Mouse (Mus musculus) intestine, embryonic 14.5 days (tissue): ENCODE measurements around the gene Olfr323. TPM values are rescaled to one million over a fixed set of nuclear protein-coding genes. Genes with fewer than 3 reads are reported as not detected.

ENCODE experiments used
- ATAC-seq: fragments of 200-750 bp; cut with Nextera tagmentation; replicated peaks from 2 replicates; pipeline ENCODE4 v1.8.0; 2017; ENCODE audit warnings: low read depth, moderate number of reproducible peaks, moderate TSS enrichment, moderate library complexity; ENCODE audit not compliant: low FRiP score, low TSS enrichment
- DNase-seq: peaks from one replicate; pipeline ENCODE4 v3.0.0-alpha.2; 2018; ENCODE audit warnings: low spot score
- H3K27ac ChIP-seq: fragments of 300-500 bp; sonication (generic); 2 replicates; pipeline ENCODE4 v1.5.1; 2014; ENCODE audit warnings: low read depth, mild to moderate bottlenecking, control low read depth
- H3K27me3 ChIP-seq: fragments of 300-500 bp; sonication (generic); replicated peaks from 2 replicates; pipeline ENCODE4 v1.6.1; 2014; ENCODE audit warnings: low read length, control low read depth; ENCODE audit not compliant: control insufficient read depth, insufficient read depth
- H3K36me3 ChIP-seq: fragments of 300-500 bp; sonication (generic); 2 replicates; pipeline ENCODE4 v1.6.1; 2014; ENCODE audit warnings: low read length, control low read depth; ENCODE audit not compliant: control insufficient read depth, insufficient read depth
- H3K4me1 ChIP-seq: fragments of 300-500 bp; sonication (generic); replicated peaks from 2 replicates; pipeline ENCODE4 v1.6.1; 2014; ENCODE audit warnings: low read length, control low read depth, mixed read lengths; ENCODE audit not compliant: control insufficient read depth, insufficient read depth
- H3K4me2 ChIP-seq: fragments of 300-500 bp; sonication (generic); 2 replicates; pipeline ENCODE4 v1.6.1; 2014; ENCODE audit warnings: low read length
- H3K4me3 ChIP-seq: fragments of 300-500 bp; sonication (generic); 2 replicates; pipeline ENCODE4 v1.5.1; 2014; ENCODE audit warnings: low read depth, low read length, control low read depth, mixed read lengths
- H3K9ac ChIP-seq: fragments of 300-500 bp; sonication (generic); 2 replicates; pipeline ENCODE4 v1.6.1; 2014; ENCODE audit warnings: mild to moderate bottlenecking, low read length
- H3K9me3 ChIP-seq: fragments of 300-500 bp; sonication (generic); 2 replicates; pipeline ENCODE4 v1.6.1; 2016; ENCODE audit warnings: low read length, control low read depth; ENCODE audit not compliant: control insufficient read depth
- WGBS: fragments of 180-500 bp; shearing (Covaris S2); extraction: QIAGEN DNeasy Blood & Tissue Kit; methylation state at CpG from one replicate; pipeline ENCODE4 v1.1.7; 2014; 5-methylcytosine and 5-hydroxymethylcytosine counted together
- polyA plus RNA-seq: library from polyadenylated mRNA; unstranded; fragments of >200 nt; fragmentation: Nextera tagmentation; extraction: Ambion mirVana; gene quantifications from 2 replicates; pipeline ENCODE4 v1.2.1, GENCODE M21; 2014

Olfr323 gene
- polyA plus RNA-seq, 1 experiment from 2014 or later = 0.12 TPM

GRCm38 (mm10) chr11:58614526-58614925, 15.8 kb downstream of the Olfr323 start:
- Histone ChIP-seq H3K9me3 (no peaks in the 10 kb centered on the region), H3K27me3 (no peaks in the 10 kb centered on the region), H3K4me3 (no peak overlapping the region), H3K4me1 (no peaks in the 10 kb centered on the region), H3K27ac (no peak overlapping the region), H3K36me3 (no peaks in the 10 kb centered on the region), H3K9ac (no peak overlapping the region), H3K4me2 (no peak overlapping the region)
- DNase-seq (no peak), ATAC-seq (no peak)

- DNase-seq = no peak
- 47% methylated on average over 3 of the region's 3 CpGs for WGBS
Observed at GRCm38 (mm10) chr11:58613359-58613758, 16.9 kb downstream of the Olfr323 start.

GRCm38 (mm10) chr11:58607030-58607429, 23.3 kb downstream of the Olfr323 start:
- Histone ChIP-seq H3K4me1 (no peaks in the 10 kb centered on the region), H3K27ac (no peak overlapping the region), H3K9ac (no peak overlapping the region), H3K27me3 (no peaks in the 10 kb centered on the region), H3K4me3 (no peak overlapping the region), H3K4me2 (no peak overlapping the region), H3K9me3 (no peaks in the 10 kb centered on the region), H3K36me3 (no peaks in the 10 kb centered on the region)
- ATAC-seq (no peak), DNase-seq (no peak)
- 81% methylated on average over 6 of the region's 6 CpGs for whole genome bisulfite sequencing

More at GRCm38 (mm10) chr11:58613359-58613758, 16.9 kb downstream of the Olfr323 start:
- Histone ChIP-seq H3K36me3 (no peaks in the 10 kb centered on the region), H3K9ac (no peak overlapping the region), H3K4me2 (no peak overlapping the region), H3K27ac (no peak overlapping the region), H3K4me1 (no peaks in the 10 kb centered on the region), H3K27me3 (no peaks in the 10 kb centered on the region), H3K4me3 (no peak overlapping the region), H3K9me3 (no peaks in the 10 kb centered on the region)
- 0 out of 2 replicates have a peak, but pooled peaks have one; percentile 50 for ATAC-seq

DNA sequence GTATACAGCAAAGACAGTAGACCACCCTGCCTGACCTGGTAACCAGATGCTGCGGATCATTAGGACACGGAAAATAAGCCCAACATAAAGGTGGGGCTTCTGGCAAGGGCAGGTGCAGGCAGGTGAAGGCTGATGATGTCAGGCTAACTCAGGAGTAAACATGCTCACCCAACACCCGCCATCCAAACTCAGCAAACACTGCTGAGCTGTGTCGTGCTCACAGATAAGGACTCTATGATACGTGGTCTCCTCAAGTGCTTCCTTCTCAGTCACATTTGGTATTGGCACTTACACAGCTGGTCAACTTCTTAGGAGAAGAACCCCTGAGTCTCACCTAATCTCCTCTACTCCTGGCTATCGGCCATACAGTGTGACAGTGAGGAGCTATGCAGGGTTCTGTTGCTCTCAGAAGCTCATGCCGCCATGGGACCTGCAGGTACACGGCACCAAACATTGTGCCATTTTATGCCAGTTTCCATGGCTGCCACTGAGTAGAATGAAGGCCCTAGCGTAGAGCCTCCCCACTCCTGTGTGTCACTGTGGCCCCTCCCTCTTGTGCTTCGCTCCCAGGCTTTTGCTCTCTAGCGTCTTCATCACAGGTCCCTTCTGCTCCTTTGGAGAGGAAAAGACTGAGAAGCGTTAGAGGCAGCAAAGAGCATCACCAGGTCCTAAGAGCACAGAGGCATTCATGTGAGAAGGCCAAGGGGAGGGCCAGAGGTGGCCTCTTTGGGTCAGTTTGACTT, 24.0 kb downstream of the Olfr323 start:
- Histone ChIP-seq H3K9me3 (no peaks in the 10 kb centered on the region), H3K4me1 (no peaks in the 10 kb centered on the region), H3K36me3 (no peaks in the 10 kb centered on the region), H3K9ac (no peak overlapping the region), H3K4me3 (no peak overlapping the region), H3K27ac (no peak overlapping the region), H3K4me2 (no peak overlapping the region), H3K27me3 (no peaks in the 10 kb centered on the region)
- 79% methylated on average over 12 of the region's 12 CpGs for WGBS
- DNase-seq (no peak), ATAC-seq (no peak)

GRCm38 (mm10) chr11:58605228-58605627, 25.1 kb downstream of the Olfr323 start:
- WGBS = 69% methylated on average over 3 of the region's 3 CpGs
- ATAC-seq = no peak
- no peak overlapping the region for H3K27ac ChIP-seq
- no peaks in the 10 kb centered on the region for H3K4me1 ChIP-seq
- H3K36me3 ChIP-seq = no peaks in the 10 kb centered on the region
- no peak overlapping the region for H3K9ac ChIP-seq
- H3K4me3 ChIP-seq = no peak overlapping the region
- no peak overlapping the region for H3K4me2 ChIP-seq
- no peaks in the 10 kb centered on the region for H3K9me3 ChIP-seq
- no peaks in the 10 kb centered on the region for H3K27me3 ChIP-seq
- DNase-seq = no peak

DNA sequence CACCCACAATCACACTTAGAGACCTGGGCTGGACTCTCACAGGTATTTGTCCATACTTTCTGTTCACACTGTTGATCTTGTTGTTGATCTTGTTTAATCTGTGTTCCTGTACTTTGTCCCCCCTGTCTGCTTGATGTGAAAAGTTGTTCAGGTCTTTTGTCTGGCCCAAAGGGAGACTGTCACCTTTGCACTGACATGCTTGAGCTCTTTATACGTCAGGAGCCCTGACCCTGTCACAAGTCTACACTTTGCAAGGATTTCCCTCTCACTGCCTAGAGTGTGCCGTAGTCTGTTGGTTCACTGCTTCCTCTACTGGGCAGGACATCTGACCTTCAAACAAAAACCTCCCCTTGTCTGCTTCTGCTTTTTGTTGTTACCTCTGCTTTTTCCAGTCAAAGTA, 25.6 kb downstream of the Olfr323 start:
- H3K36me3 ChIP-seq = no peaks in the 10 kb centered on the region
- no peaks in the 10 kb centered on the region for H3K9me3 ChIP-seq
- no peak overlapping the region for H3K9ac ChIP-seq
- DNase-seq (no peak), ATAC-seq (no peak)
- H3K4me1 ChIP-seq = no peaks in the 10 kb centered on the region
- no peak overlapping the region for H3K4me3 ChIP-seq
- no peak overlapping the region for H3K27ac ChIP-seq
- 66% methylated on average over 2 of the region's 2 CpGs for WGBS
- no peak overlapping the region for H3K4me2 ChIP-seq
- no peaks in the 10 kb centered on the region for H3K27me3 ChIP-seq

DNA sequence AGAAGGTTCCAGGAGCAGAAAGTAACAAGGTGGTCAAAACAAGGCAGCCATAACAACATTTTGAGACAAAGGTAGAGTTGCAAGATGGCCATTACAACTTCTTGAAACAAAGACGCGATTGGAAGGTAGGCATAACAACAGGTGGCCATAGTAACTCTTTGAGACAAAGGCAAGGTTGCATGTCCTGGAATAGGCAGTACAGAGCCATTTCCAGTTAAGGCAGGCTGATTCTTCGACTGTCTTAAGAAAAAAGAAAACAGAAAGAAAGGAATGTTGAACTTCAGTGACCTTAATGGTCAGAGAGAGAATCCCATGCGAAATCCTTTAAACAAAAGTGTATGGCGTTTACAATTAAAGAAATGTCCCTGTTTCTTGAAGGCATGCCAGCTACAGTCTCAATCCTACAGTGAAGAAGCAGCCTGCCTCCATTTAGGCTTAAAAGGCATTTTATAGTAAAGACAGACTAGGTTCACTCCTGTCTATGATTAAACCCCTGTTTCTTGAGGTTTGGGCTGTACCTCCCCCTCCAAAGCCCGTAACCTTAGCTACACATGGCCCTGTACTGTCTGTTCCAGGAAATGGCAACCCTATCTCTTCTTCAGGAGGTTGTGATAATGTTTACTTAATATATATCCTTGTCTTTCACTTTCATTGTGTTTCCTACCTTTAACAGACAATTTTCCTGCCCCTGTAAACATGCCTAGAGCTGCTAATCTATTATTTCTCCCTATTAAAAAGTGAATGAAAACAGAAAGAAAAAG, 27.3 kb downstream of the Olfr323 start:
- H3K9ac ChIP-seq = no peak overlapping the region
- H3K9me3 ChIP-seq = no peaks in the 10 kb centered on the region
- DNase-seq (no peak), ATAC-seq (no peak)
- WGBS = 59% methylated on average over 6 of the region's 6 CpGs
- H3K27me3 ChIP-seq = no peaks in the 10 kb centered on the region
- no peak overlapping the region for H3K4me2 ChIP-seq
- H3K4me3 ChIP-seq = no peak overlapping the region
- H3K36me3 ChIP-seq = no peaks in the 10 kb centered on the region
- H3K27ac ChIP-seq = no peak overlapping the region
- H3K4me1 ChIP-seq = no peaks in the 10 kb centered on the region

GRCm38 (mm10) chr11:58602062-58602461, 28.2 kb downstream of the Olfr323 start:
- Histone ChIP-seq H3K4me1 (no peaks in the 10 kb centered on the region), H3K4me3 (no peak overlapping the region), H3K36me3 (no peaks in the 10 kb centered on the region), H3K9me3 (no peaks in the 10 kb centered on the region), H3K4me2 (no peak overlapping the region), H3K27me3 (no peaks in the 10 kb centered on the region), H3K9ac (no peak overlapping the region), H3K27ac (no peak overlapping the region)
- DNase-seq (no peak), ATAC-seq (no peak)

DNA sequence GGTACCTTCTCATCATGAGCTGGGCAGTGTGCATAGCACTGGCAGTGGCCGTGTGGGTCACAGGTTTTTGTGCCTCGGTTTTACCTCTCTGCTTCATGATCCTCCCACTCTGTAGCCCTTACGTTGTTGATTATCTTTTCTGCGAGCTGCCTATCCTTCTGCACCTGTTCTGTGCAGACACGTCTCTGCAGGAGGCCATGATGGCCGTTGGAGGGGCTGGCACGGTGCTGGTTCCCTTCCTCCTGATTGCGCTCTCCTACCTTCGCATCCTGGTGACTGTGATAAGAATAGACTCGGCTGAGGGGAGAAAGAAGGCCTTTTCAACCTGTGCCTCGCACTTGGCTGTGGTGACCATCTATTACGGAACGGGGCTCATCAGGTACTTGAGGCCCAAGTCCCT, 32.5 kb downstream of the Olfr323 start:
- H3K27me3 ChIP-seq = no peaks in the 10 kb centered on the region
- no peaks in the 10 kb centered on the region for H3K36me3 ChIP-seq
- no peak overlapping the region for H3K4me2 ChIP-seq
- no peak overlapping the region for H3K27ac ChIP-seq
- no peak overlapping the region for H3K4me3 ChIP-seq
- no peaks in the 10 kb centered on the region for H3K4me1 ChIP-seq
- DNase-seq (no peak), ATAC-seq (no peak)
- 89% methylated on average over 13 of the region's 13 CpGs for WGBS
- H3K9me3 ChIP-seq = no peaks in the 10 kb centered on the region
- H3K9ac ChIP-seq = no peak overlapping the region
